Mouse (Mus musculus) liver, embryonic 14.5 days (tissue): ENCODE results near the gene Mast2.

Experiments
- CTCF ChIP-seq: IDR thresholded peaks from 2 replicates; pipeline ENCODE4 v1.5.1; 2016; ENCODE audit warnings: antibody characterized with exemption, low read depth, control low read depth
- EP300 ChIP-seq: IDR thresholded peaks from 2 replicates; pipeline ENCODE4 v1.6.1; 2016; ENCODE audit warnings: antibody characterized with exemption, low read depth

DNA sequence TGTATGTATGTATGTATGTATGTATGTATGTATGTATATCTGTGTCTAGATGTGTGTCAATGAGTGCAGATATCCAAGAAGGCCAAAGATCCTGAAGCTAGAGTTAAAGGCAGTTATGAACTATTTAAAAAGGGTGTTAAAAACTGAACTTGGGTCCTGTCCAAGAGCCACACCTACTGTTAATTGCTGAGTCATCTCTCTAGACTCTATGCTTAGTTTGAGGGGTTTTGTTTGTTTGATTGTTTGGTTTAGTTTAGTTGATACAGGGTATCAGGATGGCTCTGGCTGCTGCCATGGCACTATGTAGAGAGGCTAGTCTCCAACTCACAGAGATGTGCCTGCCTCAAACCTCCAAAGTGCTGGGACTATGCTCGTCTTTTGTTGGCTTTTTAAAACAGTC is 61.3 kb downstream of the Mast2 start:
- TF ChIP-seq CTCF (no peak), EP300 (no peak; the same call in 1 of the 2 replicates)
